Mouse (Mus musculus) lung, adult 2 months (tissue): ENCODE results near the gene Gm10491.
"Not testable (repeated sequence)": the region's sequence is repeated elsewhere in the genome, so short reads cannot be mapped to it uniquely, and the experiment has no call there.

Source experiments
- CTCF ChIP-seq: fragments of 200-500 bp; IDR thresholded peaks from 2 replicates; pipeline ENCODE4 v1.5.1; 2011; ENCODE audit warnings: mild to moderate bottlenecking, low read length, control low read depth; ENCODE audit not compliant: insufficient read depth
- POLR2A ChIP-seq: fragments of 200-500 bp; IDR thresholded peaks from 2 replicates; pipeline ENCODE4 v1.6.1; 2011; ENCODE audit warnings: low read depth, mild to moderate bottlenecking, control low read depth, low read length, borderline replicate concordance; ENCODE audit errors: extremely low read depth

GRCm38 (mm10) chrX:7909242-7909641, 1.6 kb upstream of the Gm10491 start, which contains the start of gene Gm10490:
- TF ChIP-seq CTCF, POLR2A: not testable (repeated sequence)
